Mouse (Mus musculus): ENCODE data around the gene Gpc6.

GRCm38 (mm10) chr14:117409778-117410177, 484.7 kb downstream of the Gpc6 start:
- TF ChIP-seq POLR2A (IDR thresholded peaks at IDR 0.05; ENCODE audit: low read depth, low read length) (no peak), CTCF (IDR thresholded peaks at IDR 0.05; ENCODE audit: borderline replicate concordance, insufficient read depth, low read length) (no peak)
